Mouse (Mus musculus) heart, postnatal 10 days (tissue): ENCODE data around the gene Acsm2. TPM values are rescaled to one million over a fixed set of nuclear protein-coding genes. Genes with fewer than 3 reads are reported as not detected.

Experiments used
- total RNA-seq, 2 experiments: library from RNA; stranded (reverse); gene quantifications; 2 replicates each; pipeline ENCODE4 v1.2.3; 2021

Acsm2 gene
- total RNA-seq, 2 experiments from 2014 or later: not detected

Other genes starting within 250 kb of the Acsm2 start
- under 1 TPM in 1 of 2 experiments, not detected in 1; 0.14 TPM for gene Gp2, start 95.1 kb upstream of the Acsm2 start, total RNA-seq
- not detected for gene Umod, start 75.1 kb upstream of the Acsm2 start, total RNA-seq
- gene Acsm5, start 34.9 kb upstream of the Acsm2 start, total RNA-seq: under 1 TPM; 0.38 to 0.55 TPM
- gene Pdilt, start 30.9 kb upstream of the Acsm2 start, total RNA-seq: not detected
- not detected for gene Acsm1, start 52.7 kb downstream of the Acsm2 start, total RNA-seq
- gene Acsm4, start 135.7 kb downstream of the Acsm2 start, total RNA-seq: not detected
- gene Thumpd1, start 166.5 kb downstream of the Acsm2 start, total RNA-seq: 10 to 100 TPM; 21.1 to 22.8 TPM
- under 1 TPM; 0.62 to 0.67 TPM for gene Acsm3, start 206.6 kb downstream of the Acsm2 start, total RNA-seq
- gene Rexo5, start 239.7 kb downstream of the Acsm2 start, total RNA-seq: 1 to 10 TPM; 3.5 to 6.0 TPM
- gene Eri2, start 239.7 kb downstream of the Acsm2 start, total RNA-seq: 1 to 10 TPM; 3.8 to 4.8 TPM